Mouse (Mus musculus) kidney, postnatal 0 days (tissue): ENCODE measurements around the gene Gna13. TPM values are rescaled to one million over a fixed set of nuclear protein-coding genes. Genes with fewer than 3 reads are reported as not detected.

Source experiments
- ATAC-seq: fragments of 200-750 bp; cut with Nextera tagmentation; replicated peaks from 2 replicates; pipeline ENCODE4 v1.8.0; 2017; ENCODE audit warnings: low read depth, moderate number of reproducible peaks, moderate TSS enrichment, moderate library complexity; ENCODE audit not compliant: low FRiP score
- DNase-seq: peaks from one replicate; pipeline ENCODE4 v3.0.0-alpha.2; 2016; ENCODE audit warnings: low spot score
- H3K27ac ChIP-seq: fragments of 300-500 bp; sonication (generic); 2 replicates; pipeline ENCODE4 v1.5.1; 2014; ENCODE audit warnings: mild to moderate bottlenecking
- H3K27me3 ChIP-seq: fragments of 300-500 bp; sonication (generic); 2 replicates; pipeline ENCODE4 v1.6.1; 2014; ENCODE audit warnings: low read length, mixed read lengths; ENCODE audit not compliant: insufficient read depth
- H3K36me3 ChIP-seq: fragments of 300-500 bp; sonication (generic); 2 replicates; pipeline ENCODE4 v1.6.1; 2014; ENCODE audit warnings: low read length, mixed read lengths; ENCODE audit not compliant: insufficient read depth
- H3K4me1 ChIP-seq: fragments of 300-500 bp; sonication (generic); replicated peaks from 2 replicates; pipeline ENCODE4 v1.6.1; 2014; ENCODE audit warnings: antibody characterized with exemption, low read length, mixed read lengths; ENCODE audit not compliant: insufficient read depth
- H3K4me2 ChIP-seq: fragments of 300-500 bp; sonication (generic); 2 replicates; pipeline ENCODE4 v1.6.1; 2014; ENCODE audit warnings: mild to moderate bottlenecking, low read length, moderate library complexity, mixed read lengths
- H3K4me3 ChIP-seq: fragments of 300-500 bp; sonication (generic); replicated peaks from 2 replicates; pipeline ENCODE4 v1.5.1; 2014; ENCODE audit warnings: low read depth, low read length
- H3K9ac ChIP-seq: fragments of 300-500 bp; sonication (generic); 2 replicates; pipeline ENCODE4 v1.6.1; 2014; ENCODE audit warnings: low read depth, low read length
- H3K9me3 ChIP-seq: fragments of 300-500 bp; sonication (generic); replicated peaks from 2 replicates; pipeline ENCODE4 v1.6.1; 2016; ENCODE audit warnings: low read length, inconsistent platforms, mixed read lengths
- CTCF ChIP-seq: IDR thresholded peaks from 2 replicates; pipeline ENCODE4 v1.5.1; 2016; ENCODE audit warnings: antibody characterized with exemption, low read depth, mild to moderate bottlenecking, moderate library complexity
- WGBS: fragments of 180-500 bp; shearing (Covaris S2); extraction: QIAGEN DNeasy Blood & Tissue Kit; methylation state at CpG from one replicate; pipeline ENCODE4 v1.1.7; 2014; 5-methylcytosine and 5-hydroxymethylcytosine counted together
- polyA plus RNA-seq: library from polyadenylated mRNA; unstranded; fragments of >200 nt; fragmentation: Nextera tagmentation; extraction: Ambion mirVana; gene quantifications from 2 replicates; pipeline ENCODE4 v1.2.1, GENCODE M21; 2015

Gna13 gene
- polyA plus RNA-seq, 1 experiment from 2014 or later = 36.2 TPM

GRCm38 (mm10) chr11:109391200-109391599, 28.6 kb downstream of the Gna13 start:
- no peak overlapping the region for H3K9ac ChIP-seq
- 71% methylated on average over 7 of the region's 7 CpGs for WGBS

DNA sequence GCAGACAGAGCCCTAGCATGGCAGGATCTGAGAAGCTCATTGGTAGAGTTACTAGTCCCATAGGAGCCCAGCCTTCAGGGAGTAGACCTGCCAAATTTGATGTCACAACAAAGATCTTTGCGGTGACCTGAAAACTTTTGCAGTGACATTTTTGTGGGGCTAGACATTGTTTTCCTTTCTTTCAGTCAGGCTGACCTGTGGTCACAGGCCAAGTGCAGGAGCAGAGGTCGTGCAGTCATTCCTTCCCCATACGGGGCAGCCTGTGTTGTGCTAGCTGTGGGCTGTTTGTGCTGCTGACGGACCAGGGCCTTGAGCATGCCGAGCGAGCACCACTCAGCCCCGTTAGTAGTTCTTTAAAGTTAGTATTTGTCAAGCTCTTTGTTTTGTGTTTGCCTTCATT, 29.1 kb downstream of the Gna13 start:
- WGBS = 46% methylated on average over 7 of the region's 7 CpGs
- Histone ChIP-seq H3K9me3 (no peaks in the 10 kb centered on the region), H3K4me1 (0 out of 2 replicates have a peak, but pooled peaks cover 8% of the 10 kb centered on the region), H3K27me3 (no peaks in the 10 kb centered on the region), H3K9ac (no peak overlapping the region), H3K4me2 (no peak overlapping the region), H3K27ac (no peak overlapping the region), H3K36me3 (peaks cover 15% of the 10 kb centered on the region), H3K4me3 (no peak overlapping the region)
- DNase-seq (no peak), ATAC-seq (no peak)
- TF ChIP-seq CTCF = no peak

More at GRCm38 (mm10) chr11:109391200-109391599, 28.6 kb downstream of the Gna13 start:
- no peak for DNase-seq
- ATAC-seq = no peak
- Histone ChIP-seq H3K27ac (no peak overlapping the region), H3K4me3 (no peak overlapping the region), H3K9me3 (no peaks in the 10 kb centered on the region), H3K27me3 (no peaks in the 10 kb centered on the region), H3K4me2 (no peak overlapping the region), H3K36me3 (peaks cover 9% of the 10 kb centered on the region; the same call in 1 of the 2 replicates), H3K4me1 (0 out of 2 replicates have a peak, but pooled peaks cover 8% of the 10 kb centered on the region)
- TF ChIP-seq CTCF = no peak

- no peak overlapping the region for H3K4me3 ChIP-seq
- no peak overlapping the region for H3K4me2 ChIP-seq
- no peaks in the 10 kb centered on the region for H3K9me3 ChIP-seq
- WGBS = 88% methylated on average over 9 of the region's 9 CpGs
- ATAC-seq (no peak), DNase-seq (no peak)
- H3K4me1 ChIP-seq = 0 out of 2 replicates have a peak, but pooled peaks cover 8% of the 10 kb centered on the region
- TF ChIP-seq CTCF = no peak
- no peak overlapping the region for H3K27ac ChIP-seq
- no peak overlapping the region for H3K9ac ChIP-seq
- peaks cover 21% of the 10 kb centered on the region for H3K36me3 ChIP-seq
- no peaks in the 10 kb centered on the region for H3K27me3 ChIP-seq
Measured at GRCm38 (mm10) chr11:109392601-109393000, 30.0 kb downstream of the Gna13 start.

GRCm38 (mm10) chr11:109394758-109395157, 32.1 kb downstream of the Gna13 start:
- Histone ChIP-seq H3K4me1 (0 out of 2 replicates have a peak, but pooled peaks cover 8% of the 10 kb centered on the region), H3K27me3 (no peaks in the 10 kb centered on the region), H3K9ac (no peak overlapping the region), H3K4me2 (no peak overlapping the region), H3K4me3 (no peak overlapping the region), H3K27ac (peak overlapping the region; percentile 37), H3K9me3 (no peaks in the 10 kb centered on the region), H3K36me3 (peaks cover 26% of the 10 kb centered on the region)
- ATAC-seq (peak; percentile 25; the same call in 1 of the 2 replicates), DNase-seq (peak; percentile 48)
- no peak for TF ChIP-seq CTCF
- WGBS = 29% methylated on average over 9 of the region's 9 CpGs

- Histone ChIP-seq H3K9ac (no peak overlapping the region), H3K27me3 (no peaks in the 10 kb centered on the region), H3K36me3 (peaks cover 26% of the 10 kb centered on the region), H3K4me2 (no peak overlapping the region), H3K27ac (peak overlapping the region; percentile 37; the same call in 1 of the 2 replicates), H3K4me1 (0 out of 2 replicates have a peak, but pooled peaks cover 8% of the 10 kb centered on the region), H3K4me3 (no peak overlapping the region), H3K9me3 (no peaks in the 10 kb centered on the region)
- ATAC-seq = peak; percentile 54
- TF ChIP-seq CTCF = no peak
- WGBS = 72% methylated on average over 9 of the region's 9 CpGs
- no peak for DNase-seq
Measured at GRCm38 (mm10) chr11:109395291-109395690, 32.7 kb downstream of the Gna13 start.

- no peak for DNase-seq
- no peak for ATAC-seq
- H3K9me3 ChIP-seq = no peaks in the 10 kb centered on the region
- H3K36me3 ChIP-seq = no peaks in the 10 kb centered on the region
- no peak overlapping the region for H3K9ac ChIP-seq
- 90% methylated on average over 5 of the region's 5 CpGs for WGBS
- no peak overlapping the region for H3K27ac ChIP-seq
- no peaks in the 10 kb centered on the region for H3K27me3 ChIP-seq
- H3K4me3 ChIP-seq = no peak overlapping the region
- H3K4me2 ChIP-seq = no peak overlapping the region
- no peaks in the 10 kb centered on the region for H3K4me1 ChIP-seq
- no peak for TF ChIP-seq CTCF
Measured at GRCm38 (mm10) chr11:109406431-109406830, 43.8 kb downstream of the Gna13 start.
